In genomic region chr15:88850146-88850826, GRCm38 (mm10) we compare ENCODE assay signal across 8 mouse cellular contexts. TPM values are rescaled to one million over a fixed set of nuclear protein-coding genes. Genes with fewer than 3 reads are reported as not detected.
DNase-seq lines count a peak whose midpoint lies in the region; ATAC-seq and TF ChIP-seq lines count a peak whose summit lies in the region.

No protein-coding gene starts in this region.

- TF ChIP-seq POLR2A in small intestine, adult 2 months (IDR thresholded peaks at IDR 0.05; ENCODE audit: low read depth, low read length) = no peak; the same call in 1 of the 2 replicates

- H3K4me1 ChIP-seq in hindbrain, embryonic 13.5 days (replicated peaks) = peaks cover 22% of the 10 kb centered on the region
- H3K4me1 ChIP-seq in hindbrain, embryonic 12.5 days = peaks cover 30% of the 10 kb centered on the region
- peaks cover 23% of the 10 kb centered on the region for H3K4me1 ChIP-seq in heart, embryonic 11.5 days (ENCODE audit: control insufficient read depth, insufficient read depth, low read length)
- peaks cover 6% of the 10 kb centered on the region; the same call in 1 of the 2 replicates for H3K4me1 ChIP-seq in liver, embryonic 11.5 days (replicated peaks; ENCODE audit: control insufficient read depth, insufficient read depth, low read length)
- peaks cover 55% of the 10 kb centered on the region for H3K4me1 ChIP-seq in small intestine, adult 2 months (ENCODE audit: control insufficient read depth, insufficient read depth, insufficient read length, low read length)

- DNase-seq in cerebellum, postnatal 14 days = peak; percentile 78 to 79
- DNase-seq in kidney, postnatal 10 days = peak; percentile 82
- no peak for DNase-seq in liver, embryonic 11.5 days (ENCODE audit: low spot score)
- no peak for DNase-seq in spleen, postnatal 4 days (ENCODE audit: low spot score in 2 of 2)

- H3K9ac ChIP-seq in hindbrain, embryonic 13.5 days = no peak overlapping the region
- no peak overlapping the region for H3K9ac ChIP-seq in hindbrain, embryonic 12.5 days
- H3K9ac ChIP-seq in heart, embryonic 11.5 days (ENCODE audit: low read depth, low read length) = peak overlapping the region; percentile 29; the same call in 1 of the 2 replicates
- H3K9ac ChIP-seq in liver, embryonic 11.5 days (ENCODE audit: low read depth, low read length) = no peak overlapping the region

- no peaks in the 10 kb centered on the region for H3K9me3 ChIP-seq in hindbrain, embryonic 13.5 days
- H3K9me3 ChIP-seq in hindbrain, embryonic 12.5 days (replicated peaks) = no peaks in the 10 kb centered on the region
- no peaks in the 10 kb centered on the region for H3K9me3 ChIP-seq in heart, embryonic 11.5 days (replicated peaks; ENCODE audit: control insufficient read depth, low read length)
- H3K9me3 ChIP-seq in liver, embryonic 11.5 days (ENCODE audit: control insufficient read depth, low read length) = no peaks in the 10 kb centered on the region

- no peak overlapping the region for H3K4me2 ChIP-seq in hindbrain, embryonic 13.5 days
- H3K4me2 ChIP-seq in hindbrain, embryonic 12.5 days (replicated peaks) = no peak overlapping the region
- H3K4me2 ChIP-seq in heart, embryonic 11.5 days = no peak overlapping the region
- no peak overlapping the region for H3K4me2 ChIP-seq in liver, embryonic 11.5 days

- no peaks in the 10 kb centered on the region for H3K36me3 ChIP-seq in hindbrain, embryonic 13.5 days
- no peaks in the 10 kb centered on the region for H3K36me3 ChIP-seq in hindbrain, embryonic 12.5 days
- H3K36me3 ChIP-seq in heart, embryonic 11.5 days (ENCODE audit: control insufficient read depth, insufficient read depth, low read length) = no peaks in the 10 kb centered on the region
- no peaks in the 10 kb centered on the region for H3K36me3 ChIP-seq in liver, embryonic 11.5 days (ENCODE audit: control insufficient read depth, insufficient read depth, low read length)
- H3K36me3 ChIP-seq in small intestine, adult 2 months (ENCODE audit: control insufficient read depth, insufficient read depth, low read length) = no peaks in the 10 kb centered on the region

- no peak overlapping the region for H3K4me3 ChIP-seq in hindbrain, embryonic 13.5 days
- no peak overlapping the region for H3K4me3 ChIP-seq in hindbrain, embryonic 12.5 days
- no peak overlapping the region for H3K4me3 ChIP-seq in heart, embryonic 11.5 days (ENCODE audit: low read depth, low read length)
- no peak overlapping the region for H3K4me3 ChIP-seq in liver, embryonic 11.5 days (ENCODE audit: low read depth, low read length)
- no peak overlapping the region for H3K4me3 ChIP-seq in small intestine, adult 2 months (ENCODE audit: low read depth, low read length)

- ATAC-seq in hindbrain, embryonic 13.5 days (ENCODE audit: low FRiP score) = peak; percentile 36; the same call in 1 of the 2 replicates
- ATAC-seq in hindbrain, embryonic 12.5 days (ENCODE audit: low FRiP score) = no peak
- ATAC-seq in heart, embryonic 11.5 days (replicated peaks; ENCODE audit: insufficient number of reproducible peaks, low FRiP score, low TSS enrichment) = no peak
- ATAC-seq in liver, embryonic 11.5 days (replicated peaks; ENCODE audit: low FRiP score) = peak; percentile 13; the same call in 1 of the 2 replicates

- no peak for TF ChIP-seq CTCF in small intestine, adult 2 months (IDR thresholded peaks at IDR 0.05; ENCODE audit: extremely low read depth, insufficient read length, insufficient replicate concordance, low read depth, low read length)

- WGBS in hindbrain, embryonic 13.5 days = 49% methylated on average over 10 of the region's 10 CpGs
- 59% methylated on average over 10 of the region's 10 CpGs for WGBS in hindbrain, embryonic 12.5 days
- 51% methylated on average over 10 of the region's 10 CpGs for WGBS in heart, embryonic 11.5 days (ENCODE audit: insufficient replicate concordance)
- WGBS in liver, embryonic 11.5 days = 62% methylated on average over 10 of the region's 10 CpGs
- WGBS in small intestine, adult 2 months = 17% methylated on average over 10 of the region's 10 CpGs

- no peaks in the 10 kb centered on the region for H3K27me3 ChIP-seq in hindbrain, embryonic 13.5 days
- H3K27me3 ChIP-seq in hindbrain, embryonic 12.5 days = no peaks in the 10 kb centered on the region
- H3K27me3 ChIP-seq in heart, embryonic 11.5 days (ENCODE audit: control insufficient read depth, insufficient read depth, low read length) = no peaks in the 10 kb centered on the region
- H3K27me3 ChIP-seq in liver, embryonic 11.5 days (replicated peaks; ENCODE audit: control insufficient read depth, insufficient read depth, low read length) = no peaks in the 10 kb centered on the region
- no peaks in the 10 kb centered on the region for H3K27me3 ChIP-seq in small intestine, adult 2 months (ENCODE audit: control insufficient read depth, insufficient read depth, low read length)

- H3K27ac ChIP-seq in hindbrain, embryonic 13.5 days = no peak overlapping the region
- H3K27ac ChIP-seq in hindbrain, embryonic 12.5 days = no peak overlapping the region
- no peak overlapping the region for H3K27ac ChIP-seq in heart, embryonic 11.5 days (ENCODE audit: low read depth, low read length)
- H3K27ac ChIP-seq in liver, embryonic 11.5 days (ENCODE audit: low read depth, low read length) = no peak overlapping the region
- H3K27ac ChIP-seq in small intestine, adult 2 months (ENCODE audit: insufficient read depth, low read depth, low read length) = peak overlapping the region; percentile 73

RNA-seq across cellular contexts. Expression of gene Pim3, which starts 11.7 kb away (rescaled TPM):
- 45.6 and 47.2 TPM in 2 replicates for polyA plus RNA-seq in hindbrain, embryonic 13.5 days (2015; fragmentation: Nextera tagmentation; extraction: Ambion mirVana)
- polyA plus RNA-seq in hindbrain, embryonic 12.5 days (2016; fragmentation: Nextera tagmentation; extraction: Ambion mirVana) = 45.3 and 48.0 TPM in 2 replicates
- 43.7 and 50.1 TPM in 2 replicates for polyA plus RNA-seq in heart, embryonic 11.5 days (2014; fragmentation: Nextera tagmentation; extraction: Ambion mirVana)
- 34.0 and 35.9 TPM in 2 replicates for polyA plus RNA-seq in liver, embryonic 11.5 days (2014; fragmentation: Nextera tagmentation; extraction: Ambion mirVana)
- polyA plus RNA-seq in small intestine, adult 2 months (2012; rRNA removed) = 38.3 and 60.3 TPM in 2 replicates

RNA-seq across cellular contexts. Expression of gene Creld2, which starts 30.8 kb away (rescaled TPM):
- 57.1 and 60.0 TPM in 2 replicates for polyA plus RNA-seq in hindbrain, embryonic 13.5 days (2015; fragmentation: Nextera tagmentation; extraction: Ambion mirVana)
- 65.2 and 74.8 TPM in 2 replicates for polyA plus RNA-seq in hindbrain, embryonic 12.5 days (2016; fragmentation: Nextera tagmentation; extraction: Ambion mirVana)
- polyA plus RNA-seq in heart, embryonic 11.5 days (2014; fragmentation: Nextera tagmentation; extraction: Ambion mirVana) = 71.7 and 83.6 TPM in 2 replicates
- polyA plus RNA-seq in liver, embryonic 11.5 days (2014; fragmentation: Nextera tagmentation; extraction: Ambion mirVana) = 107 and 109 TPM in 2 replicates
- polyA plus RNA-seq in small intestine, adult 2 months (2012; rRNA removed) = 55.7 and 59.1 TPM in 2 replicates

RNA-seq across cellular contexts. Expression of gene Alg12, which starts 31.2 kb away (rescaled TPM):
- polyA plus RNA-seq in hindbrain, embryonic 13.5 days (2015; fragmentation: Nextera tagmentation; extraction: Ambion mirVana) = 8.1 and 8.7 TPM in 2 replicates
- polyA plus RNA-seq in hindbrain, embryonic 12.5 days (2016; fragmentation: Nextera tagmentation; extraction: Ambion mirVana) = 9.1 and 9.9 TPM in 2 replicates
- polyA plus RNA-seq in heart, embryonic 11.5 days (2014; fragmentation: Nextera tagmentation; extraction: Ambion mirVana) = 11.6 and 12.5 TPM in 2 replicates
- 13.9 and 14.2 TPM in 2 replicates for polyA plus RNA-seq in liver, embryonic 11.5 days (2014; fragmentation: Nextera tagmentation; extraction: Ambion mirVana)
- polyA plus RNA-seq in small intestine, adult 2 months (2012; rRNA removed) = 14.5 and 16.4 TPM in 2 replicates

Comparison
In these comparisons a context has a peak if more than half of its experiments do, and no peak if none do; other contexts are left out.
1. ATAC-seq: peak in hindbrain, embryonic 13.5 days (single experiment) and liver, embryonic 11.5 days (single experiment); none in hindbrain, embryonic 12.5 days (single experiment) and heart, embryonic 11.5 days (single experiment).
2. DNase-seq: peak in cerebellum, postnatal 14 days (2 of 2) and kidney, postnatal 10 days (single experiment); none in liver, embryonic 11.5 days (single experiment) and spleen, postnatal 4 days (0 of 2).